Mouse (Mus musculus) megakaryocyte progenitor cell, adult 5-6 weeks (primary cell): ENCODE results near the gene Olfr1134. TPM values are rescaled to one million over a fixed set of nuclear protein-coding genes. Genes with fewer than 3 reads are reported as not detected.
"Not testable (repeated sequence)": the region's sequence is repeated elsewhere in the genome, so short reads cannot be mapped to it uniquely, and the experiment has no call there.

ENCODE experiments used
- ATAC-seq: replicated peaks from 2 replicates; pipeline ENCODE4 v1.8.0; 2016; ENCODE audit warnings: mild to moderate bottlenecking, moderate TSS enrichment, inconsistent platforms; ENCODE audit not compliant: poor library complexity
- total RNA-seq, 2 experiments: library from RNA; stranded (forward) in 1 of 2; stranded (reverse) in 1 of 2; fragments of 157-497, 149-512 nt in 1 of 2; fragments of 200-1000 nt in 1 of 2; gene quantifications; 2 replicates each; pipeline versions ENCODE4 v1.2.3 to v1.2.4; 2015 to 2017

Olfr1134 gene
- total RNA-seq (2015) (not detected in 2 replicates), total RNA-seq (2017) (not detected in 2 replicates)

GRCm38 (mm10) chr2:87658360-87658759, at the start of gene Olfr1134:
Olfr1134 (minus strand) TSS chr2:87658460.
- no peak for ATAC-seq

GRCm38 (mm10) chr2:87693847-87694246, 35.6 kb upstream of the Olfr1134 start, which contains the start of gene Olfr1136:
Olfr1136 (minus strand) TSS chr2:87693947.
- ATAC-seq = no peak

GRCm38 (mm10) chr2:87673564-87673963, 15.3 kb upstream of the Olfr1134 start, which contains the start of gene Olfr1135:
Olfr1135 (minus strand) TSS chr2:87673664.
- ATAC-seq = no peak

- ATAC-seq = no peak
These were observed 11.0 kb downstream of the Olfr1134 start, which contains the start of gene Olfr1133 for GRCm38 (mm10) chr2:87647274-87647673. Olfr1133 (minus strand) TSS chr2:87647374.

- ATAC-seq = no peak
These were observed 15.8 kb downstream of the Olfr1134 start for GRCm38 (mm10) chr2:87642441-87642840.

GRCm38 (mm10) chr2:87637435-87637834, 20.8 kb downstream of the Olfr1134 start, which contains the start of gene Olfr1132:
Olfr1132 (minus strand) TSS chr2:87637535.
- no peak for ATAC-seq

GRCm38 (mm10) chr2:87626804-87627203, 31.5 kb downstream of the Olfr1134 start, which contains the start of gene Olfr1131:
Olfr1131 (plus strand) TSS chr2:87627104.
- no peak for ATAC-seq

GRCm38 (mm10) chr2:87605912-87606311, 52.3 kb downstream of the Olfr1134 start, which contains the start of gene Olfr1130:
Olfr1130 (plus strand) TSS chr2:87606212.
- ATAC-seq = not testable (repeated sequence)

Other genes starting within 250 kb of the Olfr1134 start
- not detected in 2 replicates for gene Olfr1123, start 241.8 kb downstream of the Olfr1134 start, total RNA-seq (2015)
- gene Olfr1123, start 241.8 kb downstream of the Olfr1134 start, total RNA-seq (2017) = not detected in 2 replicates
- not detected in 2 replicates for gene Olfr1124, start 228.2 kb downstream of the Olfr1134 start, total RNA-seq (2015)
- not detected in 2 replicates for gene Olfr1124, start 228.2 kb downstream of the Olfr1134 start, total RNA-seq (2017)
- not detected in 2 replicates for gene Olfr1126, start 204.5 kb downstream of the Olfr1134 start, total RNA-seq (2015)
- not detected in 2 replicates for gene Olfr1126, start 204.5 kb downstream of the Olfr1134 start, total RNA-seq (2017)
- not detected in 2 replicates for gene Pramel7, start 161.4 kb downstream of the Olfr1134 start, total RNA-seq (2015)
- gene Pramel7, start 161.4 kb downstream of the Olfr1134 start, total RNA-seq (2017) = not detected in 2 replicates
- not detected in 2 replicates for gene Pramel6, start 151.9 kb downstream of the Olfr1134 start, total RNA-seq (2015)
- gene Pramel6, start 151.9 kb downstream of the Olfr1134 start, total RNA-seq (2017) = not detected in 2 replicates
- gene Olfr153, start 126.7 kb downstream of the Olfr1134 start, total RNA-seq (2015) = not detected in 2 replicates
- not detected in 2 replicates for gene Olfr153, start 126.7 kb downstream of the Olfr1134 start, total RNA-seq (2017)
- gene Olfr1128, start 112.9 kb downstream of the Olfr1134 start, total RNA-seq (2015) = not detected in 2 replicates
- not detected in 2 replicates for gene Olfr1128, start 112.9 kb downstream of the Olfr1134 start, total RNA-seq (2017)
- not detected in 2 replicates for gene Olfr1129, start 84.6 kb downstream of the Olfr1134 start, total RNA-seq (2015)
- not detected in 2 replicates for gene Olfr1129, start 84.6 kb downstream of the Olfr1134 start, total RNA-seq (2017)
- not detected in 2 replicates for gene Olfr1130, start 52.2 kb downstream of the Olfr1134 start, total RNA-seq (2015)
- not detected in 2 replicates for gene Olfr1130, start 52.2 kb downstream of the Olfr1134 start, total RNA-seq (2017)
- gene Olfr1131, start 31.4 kb downstream of the Olfr1134 start, total RNA-seq (2015) = not detected in 2 replicates
- gene Olfr1131, start 31.4 kb downstream of the Olfr1134 start, total RNA-seq (2017) = not detected in 2 replicates
- gene Olfr1132, start 20.9 kb downstream of the Olfr1134 start, total RNA-seq (2015) = not detected in 2 replicates
- gene Olfr1132, start 20.9 kb downstream of the Olfr1134 start, total RNA-seq (2017) = not detected in 2 replicates
- not detected in 2 replicates for gene Olfr1133, start 11.1 kb downstream of the Olfr1134 start, total RNA-seq (2015)
- gene Olfr1133, start 11.1 kb downstream of the Olfr1134 start, total RNA-seq (2017) = not detected in 2 replicates
- not detected in 2 replicates for gene Olfr1135, start 15.2 kb upstream of the Olfr1134 start, total RNA-seq (2015)
- not detected in 2 replicates for gene Olfr1135, start 15.2 kb upstream of the Olfr1134 start, total RNA-seq (2017)
- gene Olfr1136, start 35.5 kb upstream of the Olfr1134 start, total RNA-seq (2015) = not detected in 2 replicates
- not detected in 2 replicates for gene Olfr1136, start 35.5 kb upstream of the Olfr1134 start, total RNA-seq (2017)
- not detected in 2 replicates for gene Olfr1137, start 54.7 kb upstream of the Olfr1134 start, total RNA-seq (2015)
- not detected in 2 replicates for gene Olfr1137, start 54.7 kb upstream of the Olfr1134 start, total RNA-seq (2017)
- not detected in 2 replicates for gene Olfr1138, start 81.5 kb upstream of the Olfr1134 start, total RNA-seq (2015)
- not detected in 2 replicates for gene Olfr1138, start 81.5 kb upstream of the Olfr1134 start, total RNA-seq (2017)
- gene Olfr1140, start 85.3 kb upstream of the Olfr1134 start, total RNA-seq (2015) = not detected in 2 replicates
- gene Olfr1140, start 85.3 kb upstream of the Olfr1134 start, total RNA-seq (2017) = not detected in 2 replicates
- gene Olfr1141, start 95.5 kb upstream of the Olfr1134 start, total RNA-seq (2015) = not detected in 2 replicates
- not detected in 2 replicates for gene Olfr1141, start 95.5 kb upstream of the Olfr1134 start, total RNA-seq (2017)
- gene Olfr152, start 121.0 kb upstream of the Olfr1134 start, total RNA-seq (2015) = not detected in 2 replicates
- gene Olfr152, start 121.0 kb upstream of the Olfr1134 start, total RNA-seq (2017) = not detected in 2 replicates
- not detected in 2 replicates for gene Olfr1143, start 142.1 kb upstream of the Olfr1134 start, total RNA-seq (2015)
- gene Olfr1143, start 142.1 kb upstream of the Olfr1134 start, total RNA-seq (2017) = not detected in 2 replicates
- gene Olfr1145, start 151.4 kb upstream of the Olfr1134 start, total RNA-seq (2015) = not detected in 2 replicates
- gene Olfr1145, start 151.4 kb upstream of the Olfr1134 start, total RNA-seq (2017) = not detected in 2 replicates
- not detected in 2 replicates for gene Olfr1148, start 172.1 kb upstream of the Olfr1134 start, total RNA-seq (2015)
- not detected in 2 replicates for gene Olfr1148, start 172.1 kb upstream of the Olfr1134 start, total RNA-seq (2017)
- not detected in 2 replicates for gene Olfr1150-ps1, start 185.5 kb upstream of the Olfr1134 start, total RNA-seq (2015)
- not detected in 2 replicates for gene Olfr1150-ps1, start 185.5 kb upstream of the Olfr1134 start, total RNA-seq (2017)
- gene Olfr1151, start 197.4 kb upstream of the Olfr1134 start, total RNA-seq (2015) = not detected in 2 replicates
- gene Olfr1151, start 197.4 kb upstream of the Olfr1134 start, total RNA-seq (2017) = not detected in 2 replicates
- gene Olfr1152, start 208.0 kb upstream of the Olfr1134 start, total RNA-seq (2015) = not detected in 2 replicates
- gene Olfr1152, start 208.0 kb upstream of the Olfr1134 start, total RNA-seq (2017) = not detected in 2 replicates
- not detected in 2 replicates for gene Olfr1153, start 236.5 kb upstream of the Olfr1134 start, total RNA-seq (2015)
- gene Olfr1153, start 236.5 kb upstream of the Olfr1134 start, total RNA-seq (2017) = not detected in 2 replicates
- gene Olfr1154, start 246.7 kb upstream of the Olfr1134 start, total RNA-seq (2015) = not detected in 2 replicates
- not detected in 2 replicates for gene Olfr1154, start 246.7 kb upstream of the Olfr1134 start, total RNA-seq (2017)